Mouse (Mus musculus): ENCODE data around the gene Klhl30.

Klhl30 gene

DNA sequence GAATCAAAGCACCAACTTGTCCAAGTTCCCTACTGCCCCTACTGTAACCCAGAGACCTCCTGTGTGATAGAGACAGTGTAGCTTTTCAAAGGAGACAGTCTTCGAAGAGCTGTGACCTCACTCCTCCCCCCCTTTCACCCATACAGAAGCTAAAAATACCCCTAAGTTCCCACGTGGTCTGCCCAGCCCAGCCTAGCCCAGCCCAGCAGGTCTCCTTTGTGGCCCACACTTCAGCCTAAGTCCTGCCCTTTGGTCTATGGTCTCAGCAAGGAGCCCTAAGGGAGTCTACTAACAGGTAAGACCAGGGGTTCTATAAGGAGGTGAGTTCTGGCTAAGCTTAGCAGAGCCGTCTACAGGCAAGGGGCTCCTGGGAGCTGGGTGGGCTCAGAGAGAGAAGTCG lies at the start of gene Klhl30:
Gene Klhl30 (plus strand): TSS at position 176 of the 400 bp plus-strand sequence.
- no peak for DNase-seq (ENCODE audit: low read depth)

DNA sequence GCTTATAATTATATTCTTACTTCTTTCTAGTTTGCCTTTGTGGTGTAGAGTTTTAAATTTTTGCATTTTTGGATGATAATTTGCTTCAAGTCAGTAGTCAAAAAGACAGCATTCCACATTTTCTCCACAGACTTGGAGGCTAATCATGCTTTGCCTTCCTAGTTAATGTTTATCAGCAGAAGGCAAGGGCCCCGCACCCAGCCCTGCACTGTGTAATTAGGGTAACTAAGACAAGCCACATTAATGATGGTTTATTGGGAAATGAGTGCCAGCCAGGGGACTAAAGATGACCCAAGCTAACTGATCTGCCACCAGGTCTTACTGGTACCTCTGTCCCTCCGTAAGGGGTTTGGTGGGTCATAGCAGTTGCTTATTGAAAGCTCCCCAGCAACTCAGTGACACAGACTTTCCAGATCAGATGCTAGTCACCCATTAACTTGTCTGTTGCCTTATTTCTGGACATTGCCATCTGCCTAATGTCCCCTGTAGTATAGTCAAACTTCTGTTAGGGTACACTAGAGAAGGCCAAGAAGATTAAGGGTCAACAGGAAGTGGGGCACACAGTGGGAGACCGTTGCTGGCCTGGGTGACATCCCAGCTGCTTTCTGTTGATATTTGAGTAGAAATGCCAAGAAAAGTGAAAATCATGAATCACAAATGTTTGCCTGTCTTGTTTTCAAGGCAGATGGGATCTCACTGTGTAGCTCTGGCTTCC lies 49.5 kb upstream of the Klhl30 start:
- DNase-seq (ENCODE audit: low read depth), result no peak

DNA sequence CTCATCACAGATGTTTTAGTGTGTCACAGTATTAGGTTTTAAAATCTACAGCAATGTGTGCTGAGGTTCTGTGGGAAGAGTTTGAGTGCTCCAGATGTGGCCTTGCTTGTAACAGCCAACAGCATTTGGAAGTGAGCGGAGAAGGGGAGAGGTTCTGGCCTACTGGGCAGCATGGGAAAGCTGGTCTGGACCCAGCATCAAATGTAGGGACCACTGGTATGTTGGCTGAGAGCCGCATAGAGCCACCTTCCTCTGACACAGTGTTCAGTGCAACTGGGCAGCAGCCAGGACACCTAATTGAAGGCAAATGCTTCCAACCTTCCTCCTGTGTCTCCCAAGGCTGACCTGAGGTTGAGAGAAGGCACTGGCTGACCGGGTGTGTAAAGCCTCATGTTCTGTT lies 48.8 kb upstream of the Klhl30 start:
- no peak for DNase-seq (ENCODE audit: low read depth)

DNA sequence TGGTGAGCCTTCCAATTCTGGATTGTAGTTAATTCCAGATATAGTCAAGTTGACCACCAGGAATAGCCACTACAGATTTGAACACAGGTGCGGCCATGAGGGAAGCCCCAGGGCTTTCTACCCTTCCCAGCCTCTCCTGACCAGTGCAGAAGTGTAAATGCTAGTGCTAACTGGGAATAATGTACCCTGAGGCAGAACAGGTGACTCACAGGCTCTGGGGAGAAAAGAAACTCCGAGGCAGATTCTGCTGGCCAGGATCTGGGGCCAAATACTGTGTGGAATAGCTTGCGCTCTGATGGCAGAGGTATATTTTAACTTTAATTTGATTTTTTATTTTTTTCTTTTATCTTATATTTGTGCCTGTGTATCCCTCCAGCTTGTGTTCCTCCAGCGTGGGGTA lies 46.2 kb upstream of the Klhl30 start:
- no peak for DNase-seq (ENCODE audit: low read depth)

DNA sequence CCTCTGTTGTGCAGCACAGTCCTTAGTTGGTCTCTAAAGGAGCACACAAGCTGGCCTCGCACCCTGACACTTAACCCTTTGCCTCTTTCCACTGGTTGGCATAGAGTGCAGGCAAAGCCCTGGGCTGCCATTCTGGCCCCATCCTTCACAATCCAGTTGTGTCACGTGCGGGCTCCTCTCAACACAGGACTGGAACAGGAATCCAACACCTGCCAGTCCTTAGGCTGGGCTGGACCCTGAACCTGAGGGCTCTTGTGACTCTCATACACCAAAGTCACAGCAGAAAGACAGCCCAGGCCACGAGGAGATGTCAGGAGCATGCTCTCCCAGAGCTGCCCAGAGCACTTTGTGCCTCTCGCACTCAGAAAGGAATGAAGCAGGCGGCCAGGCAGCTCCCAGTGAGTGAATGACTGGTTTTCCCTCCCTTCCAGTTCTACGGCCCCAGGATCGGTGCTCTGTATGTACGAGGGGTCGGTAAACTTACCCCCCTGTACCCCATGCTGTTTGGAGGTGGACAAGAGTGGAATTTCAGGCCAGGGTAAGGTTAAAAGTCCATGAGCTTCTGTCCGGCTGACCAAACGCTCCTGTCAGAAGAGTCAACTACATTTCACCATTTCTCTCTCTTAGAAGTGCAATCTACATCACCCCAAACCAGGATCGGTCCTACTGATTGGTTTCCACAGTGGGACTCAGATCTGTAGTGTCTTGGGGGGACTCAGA lies 41.3 kb upstream of the Klhl30 start:
- DNase-seq (ENCODE audit: low read depth), result no peak

DNA sequence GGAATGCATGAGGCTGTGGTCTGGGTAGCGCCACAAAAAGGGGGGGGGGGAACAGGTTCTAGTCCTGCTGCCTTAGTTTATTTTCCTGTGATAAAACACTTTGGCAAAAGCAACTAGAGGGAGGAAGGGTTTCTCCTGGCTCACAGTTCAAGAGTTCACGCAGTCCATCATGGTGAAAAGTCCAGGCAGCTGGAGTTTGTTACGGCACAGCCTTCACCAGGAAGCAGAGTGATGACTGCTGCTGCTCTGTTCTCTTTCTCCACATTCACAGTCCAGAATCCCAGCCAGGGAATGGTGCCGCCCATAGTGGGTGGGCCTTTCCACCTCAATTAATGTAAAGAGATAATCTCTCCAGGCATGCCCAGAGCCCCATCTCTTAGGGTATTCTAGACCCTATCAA lies 38.5 kb upstream of the Klhl30 start:
- no peak for DNase-seq (ENCODE audit: low read depth)

DNA sequence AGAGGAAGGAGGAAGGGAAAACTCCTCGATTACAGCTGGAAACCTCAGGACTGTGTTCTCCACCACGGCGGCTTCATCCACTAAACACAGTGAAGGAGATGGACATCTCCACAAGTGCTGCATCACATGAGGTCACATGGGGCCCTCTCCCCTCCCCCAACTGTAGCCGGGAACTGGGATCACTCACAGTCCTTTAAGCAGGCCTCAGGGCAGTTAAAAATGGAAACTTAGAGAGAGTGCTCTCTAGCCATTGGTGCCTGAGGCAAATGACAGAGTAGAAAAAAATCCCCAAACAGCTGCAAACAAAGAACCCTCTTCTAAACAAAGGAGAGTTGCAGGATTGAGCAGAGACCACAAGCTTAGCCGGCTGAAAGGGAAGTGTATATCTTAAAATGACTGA lies 37.6 kb upstream of the Klhl30 start:
- no peak for DNase-seq (ENCODE audit: low read depth)

DNA sequence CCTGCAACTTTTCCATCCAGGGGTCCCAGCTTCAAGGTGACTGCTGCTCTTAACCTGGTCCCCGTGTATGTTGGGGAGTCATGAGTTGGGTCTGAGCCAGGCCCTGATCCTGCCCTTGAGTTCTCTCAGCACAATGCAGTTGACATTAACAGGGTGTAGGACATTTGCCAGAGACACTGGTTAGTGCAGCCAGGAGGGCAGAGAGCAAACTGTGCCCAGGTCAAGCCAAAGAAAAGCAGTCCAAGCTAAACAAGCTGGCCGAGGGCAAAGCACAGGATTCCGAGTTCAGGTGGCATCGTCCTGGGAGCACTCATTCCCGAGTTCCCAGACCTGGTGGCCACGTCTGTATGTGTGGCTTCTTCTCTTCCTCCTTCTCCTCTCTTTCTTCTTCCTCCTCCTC lies 33.2 kb upstream of the Klhl30 start:
- no peak for DNase-seq (ENCODE audit: low read depth)

DNA sequence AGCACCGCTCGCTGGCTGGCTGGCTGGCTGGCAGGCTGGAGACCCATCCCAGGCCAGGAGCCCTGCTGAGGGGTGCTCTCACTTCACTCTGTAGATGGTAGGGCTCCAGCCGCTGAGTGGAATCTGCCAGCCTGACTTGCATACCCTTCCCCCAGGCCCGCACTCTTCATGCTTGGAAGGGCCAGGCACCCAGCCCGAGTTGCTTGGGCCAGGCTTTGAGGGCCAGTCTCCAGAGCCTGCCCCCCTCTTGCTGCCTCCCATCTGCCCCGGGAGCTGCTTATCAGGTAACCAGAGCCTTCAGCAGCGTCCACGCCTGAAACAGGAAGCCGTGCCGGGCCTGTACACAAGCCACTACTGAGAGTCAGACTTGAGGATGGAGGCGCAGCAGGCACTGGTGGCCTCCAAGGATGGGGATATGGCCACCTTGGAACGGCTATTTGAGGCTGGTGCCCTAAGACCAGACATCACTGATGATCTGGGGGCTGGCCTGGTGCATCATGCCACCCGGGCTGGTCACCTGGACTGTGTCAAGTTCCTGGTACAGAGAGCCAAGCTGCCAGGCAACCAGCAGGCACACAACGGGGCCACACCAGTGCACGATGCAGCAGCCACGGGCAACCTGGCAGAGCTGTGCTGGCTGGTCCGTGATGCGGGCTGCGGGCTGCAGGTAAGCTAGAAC lies 28.9 kb upstream of the Klhl30 start, which contains the start of gene Espnl:
Gene Espnl (plus strand): TSS at position 316 of the 679 bp plus-strand sequence.
- DNase-seq (ENCODE audit: low read depth), result no peak

DNA sequence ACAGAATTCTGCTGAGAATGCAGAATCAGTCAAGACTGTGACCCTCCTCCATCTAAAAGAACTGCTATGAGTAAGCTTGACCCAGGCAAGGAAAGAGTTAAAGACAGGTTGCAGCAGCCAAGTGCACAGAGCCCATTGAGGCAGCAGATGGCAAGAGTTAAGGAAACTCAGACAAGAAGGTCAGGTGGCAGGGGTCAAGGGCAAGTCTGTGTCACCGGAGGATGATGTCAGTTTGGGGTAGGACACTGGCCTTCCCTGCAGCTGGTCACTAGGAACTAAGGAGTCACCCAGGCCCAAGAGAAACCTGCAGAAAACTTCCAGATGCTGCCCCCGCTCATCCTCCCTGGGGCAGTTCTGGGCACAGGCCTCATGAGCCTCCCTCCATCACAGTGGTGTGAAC lies 26.2 kb upstream of the Klhl30 start:
- no peak for DNase-seq (ENCODE audit: low read depth)

DNA sequence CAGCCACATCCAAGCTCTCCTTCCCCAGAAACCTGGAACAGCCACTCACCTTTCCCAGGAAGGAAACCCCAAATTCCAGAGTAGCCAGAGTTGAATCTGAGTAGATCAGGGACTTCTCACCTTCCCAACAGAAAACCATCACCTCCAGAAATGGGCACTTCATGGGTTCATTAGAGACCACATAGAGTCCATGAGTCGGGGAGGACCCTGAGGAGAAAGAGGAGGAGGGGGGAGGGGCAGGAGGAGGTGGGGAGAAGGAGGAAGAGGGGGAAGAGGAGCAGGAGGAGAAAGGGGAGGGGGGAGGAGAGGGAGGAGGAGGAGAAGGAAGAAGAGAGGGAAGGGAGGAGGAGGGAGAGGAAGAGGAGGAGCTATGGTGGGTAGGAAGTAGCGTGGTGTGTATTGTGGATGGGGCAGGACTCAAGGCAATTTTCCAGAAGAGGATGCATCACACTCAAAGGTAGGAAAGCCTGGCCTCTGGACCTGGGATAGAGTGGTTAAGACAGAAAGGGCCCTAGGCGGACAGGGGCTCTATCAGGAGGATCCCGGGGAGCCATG lies 25.3 kb upstream of the Klhl30 start:
- no peak for DNase-seq (ENCODE audit: low read depth)

DNA sequence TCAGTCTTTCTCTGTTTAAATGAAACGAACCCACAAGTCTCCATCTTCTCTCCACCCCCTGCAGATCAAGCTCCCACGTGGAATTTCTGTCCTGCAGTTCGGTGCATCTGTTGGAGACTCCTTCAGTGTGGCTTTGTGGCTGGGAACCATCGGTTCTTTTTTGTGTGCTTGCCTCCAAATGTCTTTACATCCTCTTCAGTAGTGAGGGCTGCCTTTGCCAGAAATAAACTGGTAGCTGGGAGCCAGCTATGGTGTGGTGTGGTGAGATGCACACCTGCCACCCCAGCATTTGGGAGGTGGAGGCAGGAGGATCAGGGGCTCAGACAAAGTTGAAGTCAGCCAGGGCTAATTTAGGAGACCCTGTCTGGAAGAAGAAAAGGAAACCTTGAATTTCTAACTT lies 18.7 kb upstream of the Klhl30 start:
- no peak for DNase-seq (ENCODE audit: low read depth)

DNA sequence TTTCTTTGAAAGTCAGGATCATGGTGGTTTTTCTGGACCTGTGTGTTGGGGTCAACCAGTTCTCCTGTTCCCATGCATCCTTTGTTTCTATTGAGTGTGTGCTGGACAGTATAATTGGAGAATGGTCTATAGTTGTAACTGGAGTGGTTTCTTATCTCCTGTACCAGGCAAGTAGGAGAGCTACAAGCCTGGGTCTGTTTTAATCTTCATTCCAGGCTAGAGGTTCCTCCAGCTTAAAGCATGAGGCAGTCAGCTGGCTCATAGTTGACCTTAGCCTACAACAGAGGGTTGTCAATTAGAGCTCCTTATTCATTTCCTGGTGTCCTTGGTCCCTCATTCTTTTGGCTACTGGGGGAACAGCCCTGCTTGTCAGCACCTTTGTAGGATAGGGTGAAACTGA lies 17.2 kb upstream of the Klhl30 start:
- DNase-seq (ENCODE audit: low read depth), result no peak

DNA sequence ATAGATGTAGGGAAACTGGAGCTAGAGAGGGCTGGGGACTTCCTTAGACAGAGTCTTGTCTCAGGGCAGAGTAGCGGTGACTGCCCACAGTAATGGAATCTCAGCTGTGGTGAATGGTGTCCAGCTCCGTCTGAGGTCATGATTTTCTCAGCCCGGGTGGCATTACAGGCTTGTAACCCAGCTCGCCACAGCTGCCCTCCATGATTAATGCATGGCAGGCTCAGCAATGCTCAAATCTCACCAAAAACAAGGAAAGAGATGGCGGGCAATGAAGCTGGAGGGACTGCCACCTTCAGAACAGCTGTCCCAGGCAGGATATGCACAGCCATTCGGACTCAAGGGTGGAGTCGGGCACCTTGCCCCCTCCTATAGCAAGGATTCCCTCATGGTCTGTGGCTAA lies 13.5 kb upstream of the Klhl30 start:
- no peak for DNase-seq (ENCODE audit: low read depth)

DNA sequence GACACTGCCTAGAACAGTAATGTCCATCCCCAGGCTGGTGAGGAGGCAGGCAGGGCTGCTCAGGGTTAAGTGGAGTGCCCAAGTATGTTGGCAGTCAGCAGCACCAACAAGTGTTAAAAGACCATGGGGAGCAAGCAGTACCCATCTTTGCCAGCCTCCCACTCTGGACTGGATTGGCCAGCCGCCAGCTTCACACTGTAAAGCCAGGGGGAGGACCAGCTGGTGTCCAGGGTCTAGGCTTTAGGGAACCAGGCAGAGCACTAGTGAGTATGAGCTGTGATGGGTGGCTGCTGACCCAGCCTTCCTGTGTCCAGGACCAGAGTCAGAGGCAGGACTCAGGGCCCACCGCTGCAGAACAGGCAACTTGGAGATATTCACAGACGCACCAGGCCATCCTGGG lies 6.8 kb upstream of the Klhl30 start:
- no peak for DNase-seq (ENCODE audit: low read depth)

DNA sequence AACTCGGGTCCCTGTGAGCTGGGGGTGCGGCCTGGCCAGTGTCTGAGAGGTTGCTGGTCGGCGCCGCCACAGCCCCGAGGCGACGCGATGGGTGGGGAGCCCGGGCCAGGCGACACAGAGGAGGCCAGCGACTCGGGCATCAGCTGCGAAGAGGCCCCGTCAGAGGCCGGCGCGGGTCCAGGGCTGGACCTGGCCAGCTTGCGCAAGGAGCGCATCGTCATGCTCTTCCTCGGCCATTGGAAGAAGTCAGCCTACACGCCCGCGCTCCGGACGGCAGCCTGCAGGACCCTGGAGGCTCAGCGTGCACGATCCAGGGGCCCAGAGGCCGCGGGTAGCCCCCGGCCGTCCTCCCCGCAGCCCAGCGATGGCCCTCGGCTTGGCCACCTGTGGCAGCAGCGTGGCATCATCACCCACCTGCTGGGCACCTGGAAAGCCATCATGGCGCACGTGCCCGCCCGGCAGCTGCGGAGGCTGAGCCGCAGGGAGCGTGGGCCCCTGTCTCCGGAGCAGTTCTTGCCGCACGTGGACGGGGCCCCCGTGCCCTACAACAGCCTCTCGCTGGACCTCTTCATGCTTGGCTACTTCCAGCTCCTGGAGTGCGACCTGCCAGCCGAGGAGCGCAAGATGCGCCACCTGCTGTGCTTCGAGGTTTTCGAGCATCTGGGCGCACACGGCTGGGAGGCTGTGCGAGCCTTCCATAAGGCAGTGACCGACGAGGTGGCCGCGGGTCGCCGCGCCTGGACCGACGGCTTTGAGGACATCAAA lies 5.7 kb upstream of the Klhl30 start:
- DNase-seq (ENCODE audit: low read depth), result no peak

DNA sequence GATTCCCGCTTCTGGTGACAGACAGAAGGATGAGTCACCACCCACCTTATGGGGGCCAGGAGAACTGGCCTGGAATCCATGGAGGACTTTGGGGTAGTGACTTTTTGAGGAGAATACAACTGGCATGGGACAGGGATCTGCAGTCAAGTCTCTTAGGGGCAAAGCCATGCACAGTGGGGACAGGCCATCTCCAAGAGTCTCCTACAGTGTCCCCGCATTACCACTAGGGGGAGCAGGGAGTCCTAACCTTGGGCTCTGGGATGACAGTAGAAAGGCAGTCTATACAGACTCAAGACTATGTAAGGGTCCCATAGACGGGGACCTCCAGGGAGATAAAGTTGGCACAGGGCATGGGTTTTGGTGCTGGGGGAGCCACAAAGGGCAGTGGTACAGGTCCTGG lies 3.9 kb upstream of the Klhl30 start:
- DNase-seq (ENCODE audit: low read depth), result peak; percentile 74

DNA sequence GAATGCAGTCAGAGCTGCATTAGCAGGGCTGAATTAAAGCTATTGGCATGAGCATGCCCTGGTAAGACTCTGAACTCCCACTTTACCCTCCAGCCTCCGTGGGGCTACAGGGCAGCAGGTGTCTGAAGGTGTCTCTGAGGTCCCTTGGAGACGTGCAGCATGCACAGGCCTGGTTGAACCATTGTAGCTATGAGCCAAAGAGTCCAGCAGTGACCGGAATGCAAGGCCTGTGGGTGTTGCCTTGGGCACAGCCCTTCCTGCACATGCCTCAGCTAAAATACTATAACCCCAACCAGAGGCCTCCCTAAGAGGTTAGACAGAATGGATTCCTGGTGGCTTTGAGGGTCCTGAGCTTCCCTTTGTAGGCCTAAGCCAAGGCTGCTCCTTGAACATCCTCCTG lies 433 bp downstream of the Klhl30 start:
- DNase-seq (ENCODE audit: low read depth), result no peak

DNA sequence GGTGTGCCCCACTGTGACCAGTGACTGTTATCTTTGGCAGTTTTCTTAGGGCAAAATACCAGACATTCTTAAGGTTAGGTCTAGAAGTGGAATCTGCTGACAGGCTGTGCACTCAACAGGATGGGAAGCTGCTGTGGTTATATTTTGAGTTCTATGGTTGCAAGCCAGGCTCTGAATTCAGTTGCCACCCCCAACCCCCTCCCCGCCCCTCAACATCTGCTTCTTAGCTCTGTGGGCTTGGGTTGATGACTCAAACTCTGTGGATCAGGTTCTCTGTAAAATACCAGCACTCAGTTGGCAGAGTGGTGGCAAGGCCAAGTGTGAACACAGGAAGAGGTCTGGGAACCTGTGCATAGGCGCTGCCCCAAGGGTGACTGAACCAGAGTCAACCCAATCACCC lies 1.5 kb downstream of the Klhl30 start:
- no peak for DNase-seq (ENCODE audit: low read depth)

DNA sequence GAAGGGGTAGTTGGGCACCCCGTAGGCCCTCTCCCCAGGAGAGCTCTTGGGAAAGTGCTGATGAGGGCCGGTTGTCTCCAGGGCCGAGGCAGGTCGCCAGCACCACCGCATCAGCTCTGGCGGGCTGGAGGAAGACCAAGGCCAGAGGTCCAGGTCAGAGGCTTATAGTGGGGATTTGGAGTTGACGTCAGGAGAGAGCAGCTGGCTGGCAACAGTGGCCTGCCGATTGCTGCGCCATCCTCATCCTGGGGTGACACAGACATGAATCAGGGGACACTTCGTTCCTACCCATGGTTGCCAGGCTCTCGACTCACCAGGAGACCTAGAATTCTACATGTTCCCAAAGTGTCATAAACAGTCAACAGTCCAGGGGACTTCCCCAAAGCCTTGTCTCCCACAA lies 5.3 kb downstream of the Klhl30 start:
- DNase-seq (ENCODE audit: low read depth), result no peak

DNA sequence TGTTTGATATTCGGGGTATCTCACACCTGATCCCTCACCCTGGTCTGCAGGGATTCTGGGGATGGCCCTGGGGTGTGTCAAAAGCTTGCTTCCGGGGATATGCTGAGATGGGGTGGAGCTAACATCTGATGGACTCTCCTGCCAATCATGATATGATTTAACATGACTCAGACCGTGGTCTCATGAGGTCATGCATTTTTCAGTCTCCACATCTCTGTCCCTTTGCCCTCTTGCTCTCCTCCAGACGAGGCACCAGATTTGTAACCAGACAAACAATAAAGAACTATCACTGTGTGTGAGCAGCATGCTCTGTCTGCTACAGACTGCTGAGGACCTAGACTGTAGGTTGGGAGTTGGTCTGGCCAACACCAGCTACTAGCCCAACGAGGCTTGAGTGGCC lies 11.3 kb downstream of the Klhl30 start:
- DNase-seq (ENCODE audit: low read depth), result no peak
